In genomic region chr1:127408957-127409423, GRCm38 (mm10) we compare ENCODE assay signal across 9 mouse cellular contexts.
A peak's percentile ranks its signal among the peaks of the same experiment; 100 is the strongest.
DNase-seq lines count a peak whose midpoint lies in the region; ATAC-seq and TF ChIP-seq lines count a peak whose summit lies in the region.
"Had no signal": no experiment of that assay in that cellular context is flagged by ENCODE, and none has a peak within 500 bp of the region (broad histone marks: within the 10 kb centered on the region; RNA-seq: fewer than 3 reads in every experiment).

No protein-coding gene starts in this region.

- H3K4me2 ChIP-seq in kidney, embryonic 16.5 days (replicated peaks; ENCODE audit: low read depth, low read length), result no peak overlapping the region
- H3K4me2 ChIP-seq in forebrain, embryonic 16.5 days (ENCODE audit: low read length), result no peak overlapping the region
- no peak overlapping the region for H3K4me2 ChIP-seq in hindbrain, postnatal 0 days (ENCODE audit: low read depth, low read length)
- H3K4me2 ChIP-seq in midbrain, embryonic 13.5 days (replicated peaks), result no peak overlapping the region
- H3K4me2 ChIP-seq: limb, embryonic 13.5 days had no signal

- no peaks in the 10 kb centered on the region for H3K9me3 ChIP-seq in kidney, embryonic 16.5 days (ENCODE audit: low read length)
- no peaks in the 10 kb centered on the region for H3K9me3 ChIP-seq in forebrain, embryonic 16.5 days (ENCODE audit: control insufficient read depth, low read length)
- no peaks in the 10 kb centered on the region for H3K9me3 ChIP-seq in hindbrain, postnatal 0 days (ENCODE audit: low read length)
- H3K9me3 ChIP-seq in midbrain, embryonic 13.5 days, result no peaks in the 10 kb centered on the region
- H3K9me3 ChIP-seq: limb, embryonic 13.5 days had no signal

- 49% methylated on average over 2 of the region's 2 CpGs for WGBS in kidney, embryonic 16.5 days
- 7% methylated on average over 2 of the region's 2 CpGs for WGBS in forebrain, embryonic 16.5 days
- 28% methylated on average over 2 of the region's 2 CpGs for WGBS in hindbrain, postnatal 0 days
- 46% methylated on average over 2 of the region's 2 CpGs for WGBS in midbrain, embryonic 13.5 days

- H3K36me3 ChIP-seq in kidney, embryonic 16.5 days (ENCODE audit: insufficient read depth, low read length), result peaks cover 7% of the 10 kb centered on the region
- H3K36me3 ChIP-seq in forebrain, embryonic 16.5 days (ENCODE audit: control insufficient read depth, insufficient read depth), result no peaks in the 10 kb centered on the region; the same call in 1 of the 2 replicates
- peaks cover 6% of the 10 kb centered on the region; the same call in 1 of the 2 replicates for H3K36me3 ChIP-seq in hindbrain, postnatal 0 days (ENCODE audit: insufficient read depth, low read length)
- H3K36me3 ChIP-seq in midbrain, embryonic 13.5 days, result peaks cover 9% of the 10 kb centered on the region

- no peaks in the 10 kb centered on the region for H3K27me3 ChIP-seq in kidney, embryonic 16.5 days (ENCODE audit: insufficient read depth, low read length)
- H3K27me3 ChIP-seq in forebrain, embryonic 16.5 days (replicated peaks; ENCODE audit: control insufficient read depth, insufficient read depth, low read length), result no peaks in the 10 kb centered on the region
- H3K27me3 ChIP-seq in hindbrain, postnatal 0 days (ENCODE audit: insufficient read depth, low read length), result no peaks in the 10 kb centered on the region
- H3K27me3 ChIP-seq in midbrain, embryonic 13.5 days, result no peaks in the 10 kb centered on the region
- H3K27me3 ChIP-seq: limb, embryonic 13.5 days had no signal

- H3K4me1 ChIP-seq in kidney, embryonic 16.5 days (ENCODE audit: insufficient read depth, low read length), result peaks cover 9% of the 10 kb centered on the region
- peaks cover 10% of the 10 kb centered on the region; the same call in 1 of the 2 replicates for H3K4me1 ChIP-seq in forebrain, embryonic 16.5 days (replicated peaks; ENCODE audit: control insufficient read depth, insufficient read depth, low read length)
- H3K4me1 ChIP-seq in hindbrain, postnatal 0 days (ENCODE audit: insufficient read depth, low read length), result no peaks in the 10 kb centered on the region
- H3K4me1 ChIP-seq in midbrain, embryonic 13.5 days (replicated peaks), result peaks cover 10% of the 10 kb centered on the region; the same call in 1 of the 2 replicates

- peak; percentile 80 for ATAC-seq in kidney, embryonic 16.5 days (ENCODE audit: low FRiP score, low TSS enrichment)
- ATAC-seq in forebrain, embryonic 16.5 days, result peak; percentile 89
- ATAC-seq in hindbrain, postnatal 0 days, result peak; percentile 69
- peak; percentile 59 for ATAC-seq in midbrain, embryonic 13.5 days

- no peak for TF ChIP-seq CTCF in hindbrain, postnatal 0 days (IDR thresholded peaks at IDR 0.05; ENCODE audit: low read depth)

- no peak overlapping the region for H3K4me3 ChIP-seq in kidney, embryonic 16.5 days (ENCODE audit: low read length)
- H3K4me3 ChIP-seq in forebrain, embryonic 16.5 days (replicated peaks; ENCODE audit: low read length), result no peak overlapping the region
- no peak overlapping the region for H3K4me3 ChIP-seq in hindbrain, postnatal 0 days (ENCODE audit: low read length)
- no peak overlapping the region for H3K4me3 ChIP-seq in midbrain, embryonic 13.5 days (replicated peaks)
- H3K4me3 ChIP-seq: limb, embryonic 13.5 days had no signal

- H3K9ac ChIP-seq in kidney, embryonic 16.5 days (replicated peaks; ENCODE audit: low read length), result no peak overlapping the region
- H3K9ac ChIP-seq in forebrain, embryonic 16.5 days (replicated peaks; ENCODE audit: low read depth, low read length), result no peak overlapping the region
- no peak overlapping the region for H3K9ac ChIP-seq in hindbrain, postnatal 0 days (replicated peaks; ENCODE audit: low read length)
- no peak overlapping the region for H3K9ac ChIP-seq in midbrain, embryonic 13.5 days (replicated peaks)
- H3K9ac ChIP-seq: limb, embryonic 13.5 days had no signal

- no peak for DNase-seq in kidney, adult 18-20 months
- DNase-seq in hindbrain, postnatal 0 days (ENCODE audit: low spot score), result peak; percentile 63
- DNase-seq in cerebellum, adult 18-20 months, result no peak
- DNase-seq in thymus, postnatal 4 days, result no peak
- DNase-seq in left cerebral cortex, adult 8-10 months (ENCODE audit: low spot score in 2 of 2), result no peak

- H3K27ac ChIP-seq in kidney, embryonic 16.5 days (ENCODE audit: low read length), result peak overlapping the region; percentile 48; the same call in 1 of the 2 replicates
- peak overlapping the region; percentile 24 for H3K27ac ChIP-seq in forebrain, embryonic 16.5 days (ENCODE audit: low read length)
- peak overlapping the region; percentile 45; the same call in 1 of the 2 replicates for H3K27ac ChIP-seq in hindbrain, postnatal 0 days
- peak overlapping the region; percentile 35 for H3K27ac ChIP-seq in midbrain, embryonic 13.5 days
- H3K27ac ChIP-seq: limb, embryonic 13.5 days had no signal
